ENCODE assay signal across 8 mouse cellular contexts in the genomic region with DNA sequence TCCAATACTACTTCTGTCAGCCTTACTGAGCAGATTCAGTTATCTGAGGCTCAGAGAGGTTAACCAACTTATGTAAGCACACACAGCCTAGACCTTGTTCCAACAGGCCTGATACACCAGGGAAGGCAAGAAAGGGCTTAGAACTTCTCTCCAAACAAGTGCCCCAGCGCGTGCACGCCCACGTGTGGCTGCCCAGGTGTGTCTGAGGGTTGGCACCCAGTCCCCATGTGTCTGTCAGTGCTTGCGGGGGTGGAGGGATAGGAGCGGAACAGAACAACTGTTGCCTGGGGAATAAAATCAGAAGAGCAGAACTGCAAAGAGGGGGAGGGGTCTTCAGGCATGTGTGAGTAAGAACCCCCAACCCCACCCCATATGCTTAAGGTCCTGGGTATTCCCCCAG. TPM values are rescaled to one million over a fixed set of nuclear protein-coding genes. Genes with fewer than 3 reads are reported as not detected.
DNase-seq lines count a peak whose midpoint lies in the region; ATAC-seq and TF ChIP-seq lines count a peak whose summit lies in the region.

No protein-coding gene starts in this region.

- no peak for TF ChIP-seq CTCF in small intestine, adult 2 months (IDR thresholded peaks at IDR 0.05; ENCODE audit: extremely low read depth, insufficient read length, insufficient replicate concordance, low read depth, low read length)

- peak overlapping the region; percentile 66 for H3K27ac ChIP-seq in intestine, embryonic 16.5 days (ENCODE audit: low read length)
- peak overlapping the region; percentile 43; the same call in 1 of the 2 replicates for H3K27ac ChIP-seq in small intestine, adult 2 months (ENCODE audit: insufficient read depth, low read depth, low read length)

- peak; percentile 48 for ATAC-seq in activated CD4-positive, CD25-positive, alpha-beta regulatory T cell, adult 4 months
- ATAC-seq in intestine, embryonic 16.5 days = no peak

- DNase-seq in kidney, adult 11 months = peak; percentile 60
- no peak for DNase-seq in kidney, adult 9 months
- no peak for DNase-seq in adrenal gland, adult 18-20 months (ENCODE audit: low spot score in 2 of 2)
- no peak for DNase-seq in cerebellum, postnatal 4 days (ENCODE audit: low spot score in 2 of 2)
- no peak for DNase-seq in gastrocnemius, adult 18-20 months (ENCODE audit: low spot score)

- peaks cover 49% of the 10 kb centered on the region for H3K4me1 ChIP-seq in intestine, embryonic 16.5 days (ENCODE audit: control insufficient read depth, insufficient read depth, low read length)
- H3K4me1 ChIP-seq in small intestine, adult 2 months (ENCODE audit: control insufficient read depth, insufficient read depth, insufficient read length, low read length) = peaks cover 33% of the 10 kb centered on the region

- H3K27me3 ChIP-seq in intestine, embryonic 16.5 days (replicated peaks; ENCODE audit: control insufficient read depth, insufficient read depth, low read length) = no peaks in the 10 kb centered on the region
- H3K27me3 ChIP-seq in small intestine, adult 2 months (ENCODE audit: control insufficient read depth, insufficient read depth, low read length) = no peaks in the 10 kb centered on the region

- no peak for TF ChIP-seq POLR2A in small intestine, adult 2 months (IDR thresholded peaks at IDR 0.05; ENCODE audit: low read depth, low read length)

- no peaks in the 10 kb centered on the region for H3K9me3 ChIP-seq in intestine, embryonic 16.5 days (ENCODE audit: control insufficient read depth, low read length)

- no peaks in the 10 kb centered on the region for H3K36me3 ChIP-seq in intestine, embryonic 16.5 days (ENCODE audit: control insufficient read depth, insufficient read depth, low read length)
- H3K36me3 ChIP-seq in small intestine, adult 2 months (ENCODE audit: control insufficient read depth, insufficient read depth, low read length) = no peaks in the 10 kb centered on the region

- peak overlapping the region; percentile 65; the same call in 1 of the 2 replicates for H3K9ac ChIP-seq in intestine, embryonic 16.5 days (ENCODE audit: low read depth, low read length)

- H3K4me2 ChIP-seq in intestine, embryonic 16.5 days (ENCODE audit: low read depth, low read length) = peak overlapping the region; percentile 45

- H3K4me3 ChIP-seq in intestine, embryonic 16.5 days (ENCODE audit: low read length) = no peak overlapping the region
- H3K4me3 ChIP-seq in small intestine, adult 2 months (ENCODE audit: low read depth, low read length) = peak overlapping the region; percentile 36; the same call in 1 of the 2 replicates

- WGBS in intestine, embryonic 16.5 days = 31% methylated on average over 6 of the region's 6 CpGs
- 24% methylated on average over 6 of the region's 6 CpGs for WGBS in small intestine, adult 2 months

RNA-seq across cellular contexts. Expression of a gene that starts 31.7 kb away (rescaled TPM):
- polyA plus RNA-seq in activated CD4-positive, CD25-positive, alpha-beta regulatory T cell, adult 4 months (2017; shearing (Covaris generic)) = 10 to 100 TPM; 18.4 to 20.7 TPM
- polyA plus RNA-seq in intestine, embryonic 16.5 days (2015; fragmentation: Nextera tagmentation; extraction: Ambion mirVana) = 26.6 and 27.6 TPM in 2 replicates
- polyA plus RNA-seq in small intestine, adult 2 months (2012; rRNA removed) = 43.1 and 86.2 TPM in 2 replicates
- total RNA-seq in adrenal gland, adult 18-20 months (2021) = 10 to 100 TPM; 43.8 to 55.0 TPM
- total RNA-seq in gastrocnemius, adult 18-20 months (2021) = 10 to 100 TPM; 73.4 to 80.1 TPM

RNA-seq across cellular contexts. Expression of a gene that starts 40.5 kb away (rescaled TPM):
- polyA plus RNA-seq in activated CD4-positive, CD25-positive, alpha-beta regulatory T cell, adult 4 months (2017; shearing (Covaris generic)) = 10 to 100 TPM; 17.5 to 31.2 TPM
- polyA plus RNA-seq in intestine, embryonic 16.5 days (2015; fragmentation: Nextera tagmentation; extraction: Ambion mirVana) = 28.6 and 33.1 TPM in 2 replicates
- polyA plus RNA-seq in small intestine, adult 2 months (2012; rRNA removed) = 21.5 and 35.0 TPM in 2 replicates
- total RNA-seq in adrenal gland, adult 18-20 months (2021) = 10 to 100 TPM; 29.5 to 69.3 TPM
- 100 to 1,000 TPM in 1 of 2 experiments, 1 to 10 TPM in 1; 8.1 to 202 TPM for total RNA-seq in gastrocnemius, adult 18-20 months (2021)
